In the genomic region with DNA sequence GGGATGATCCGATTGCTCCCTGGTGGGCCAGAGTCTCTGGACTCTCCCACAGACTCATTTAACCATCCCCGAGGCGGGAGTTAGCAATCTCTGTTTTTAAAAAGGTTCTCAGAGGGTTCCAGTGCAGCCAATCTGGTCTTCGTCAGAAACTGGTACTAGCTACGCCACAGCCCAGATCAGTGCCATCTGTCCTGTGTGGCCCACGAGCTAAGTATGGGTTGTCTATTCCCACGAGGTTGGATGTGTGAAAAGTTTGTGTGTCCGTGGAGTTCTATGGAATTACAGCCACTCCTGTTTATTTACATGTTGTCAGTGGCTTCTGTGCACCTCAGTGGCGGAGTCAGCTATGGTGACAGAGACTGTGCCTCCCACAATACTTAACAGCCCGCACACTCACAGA, we compare ENCODE assay signal across 16 mouse cellular contexts.
"Had no signal": no experiment of that assay in that cellular context is flagged by ENCODE, and none has a peak within 500 bp of the region (broad histone marks: within the 10 kb centered on the region; RNA-seq: fewer than 3 reads in every experiment).

No protein-coding gene starts in this region.

- H3K27me3 ChIP-seq: limb, embryonic 13.5 days; liver, embryonic 13.5 days; stomach, embryonic 15.5 days had no signal

- H3K9ac ChIP-seq: limb, embryonic 13.5 days; liver, embryonic 13.5 days; stomach, embryonic 15.5 days had no signal

- H3K9me3 ChIP-seq: limb, embryonic 13.5 days; liver, embryonic 13.5 days; stomach, embryonic 15.5 days had no signal

- H3K4me2 ChIP-seq: limb, embryonic 13.5 days; liver, embryonic 13.5 days; midbrain, embryonic 11.5 days; stomach, embryonic 15.5 days had no signal

- H3K36me3 ChIP-seq: limb, embryonic 13.5 days; liver, embryonic 13.5 days; stomach, embryonic 15.5 days had no signal

- DNase-seq: kidney, adult 18-20 months; kidney, adult 9 months; kidney, postnatal 14 days; kidney, postnatal 4 days; left cerebral cortex, postnatal 4 days; liver, embryonic 13.5 days; lung, adult 2 months; lung, postnatal 14 days; lung, postnatal 4 days; midbrain, embryonic 14.5 days; right cerebral cortex, postnatal 25 days; spleen, adult 18-20 months; thymus, postnatal 25 days had no signal

- H3K4me3 ChIP-seq: limb, embryonic 13.5 days; liver, embryonic 13.5 days; stomach, embryonic 15.5 days had no signal

- H3K4me1 ChIP-seq: limb, embryonic 13.5 days; liver, embryonic 13.5 days; stomach, embryonic 15.5 days had no signal

- H3K27ac ChIP-seq: limb, embryonic 13.5 days; liver, embryonic 13.5 days; stomach, embryonic 15.5 days had no signal
